Comparison of ENCODE assay signal across 11 mouse cellular contexts in genomic region chr2:153914151-153914550, GRCm38 (mm10). TPM values are rescaled to one million over a fixed set of nuclear protein-coding genes. Genes with fewer than 3 reads are reported as not detected.
DNase-seq lines count a peak whose midpoint lies in the region; ATAC-seq lines count a peak whose summit lies in the region.
"Had no signal": no experiment of that assay in that cellular context is flagged by ENCODE, and none has a peak within 500 bp of the region (broad histone marks: within the 10 kb centered on the region; RNA-seq: fewer than 3 reads in every experiment).

No protein-coding gene starts in this region.

- no peaks in the 10 kb centered on the region for H3K4me1 ChIP-seq in midbrain, embryonic 13.5 days (replicated peaks)
- H3K4me1 ChIP-seq: limb, embryonic 13.5 days; stomach, embryonic 15.5 days had no signal

- no peak overlapping the region for H3K27ac ChIP-seq in midbrain, embryonic 13.5 days
- H3K27ac ChIP-seq: heart, embryonic 13.5 days; limb, embryonic 13.5 days; stomach, embryonic 15.5 days had no signal

- 40% methylated on average over 5 of the region's 5 CpGs for WGBS in midbrain, embryonic 13.5 days

- no peaks in the 10 kb centered on the region for H3K9me3 ChIP-seq in midbrain, embryonic 13.5 days
- H3K9me3 ChIP-seq: heart, embryonic 13.5 days; limb, embryonic 13.5 days; stomach, embryonic 15.5 days had no signal

- H3K27me3 ChIP-seq in midbrain, embryonic 13.5 days, result no peaks in the 10 kb centered on the region
- H3K27me3 ChIP-seq: limb, embryonic 13.5 days; stomach, embryonic 15.5 days had no signal

- no peak overlapping the region for H3K9ac ChIP-seq in midbrain, embryonic 13.5 days (replicated peaks)
- H3K9ac ChIP-seq: heart, embryonic 13.5 days; limb, embryonic 13.5 days; stomach, embryonic 15.5 days had no signal

- H3K4me2 ChIP-seq in midbrain, embryonic 13.5 days (replicated peaks), result no peak overlapping the region
- H3K4me2 ChIP-seq: heart, embryonic 13.5 days; limb, embryonic 13.5 days; stomach, embryonic 15.5 days had no signal

- no peak overlapping the region for H3K4me3 ChIP-seq in midbrain, embryonic 13.5 days (replicated peaks)
- H3K4me3 ChIP-seq: heart, embryonic 13.5 days; limb, embryonic 13.5 days; stomach, embryonic 15.5 days had no signal

- no peaks in the 10 kb centered on the region for H3K36me3 ChIP-seq in midbrain, embryonic 13.5 days
- H3K36me3 ChIP-seq: heart, embryonic 13.5 days; limb, embryonic 13.5 days; stomach, embryonic 15.5 days had no signal

- ATAC-seq in midbrain, embryonic 13.5 days, result no peak

- DNase-seq in frontal cortex, adult 2 months (ENCODE audit: extremely low spot score in 1 of 2, low spot score in 1 of 2), result peak; percentile 10 to 33
- no peak for DNase-seq in frontal cortex, postnatal 25 days (ENCODE audit: low spot score in 2 of 2)
- peak; percentile 34 for DNase-seq in 3T3-L1 (ENCODE audit: low read depth, low spot score)
- DNase-seq in brain, adult 2 months (ENCODE audit: low read depth, low spot score), result peak; percentile 76
- peak; percentile 19 to 24 for DNase-seq in layer of hippocampus, postnatal 36 days
- no peak for DNase-seq in urinary bladder, postnatal 14 days (ENCODE audit: low spot score)
- no peak for DNase-seq in thymus, adult 18-20 months

RNA-seq across cellular contexts. Expression of gene Bpifb3, which starts 3.9 kb away (rescaled TPM):
- polyA plus RNA-seq in frontal cortex, adult 2 months (2012; rRNA removed), result 0.04 and 1.5 TPM in 2 replicates
- total RNA-seq in layer of hippocampus, postnatal 36 days (2021), result not detected
- polyA plus RNA-seq in midbrain, embryonic 13.5 days (2015; fragmentation: Nextera tagmentation; extraction: Ambion mirVana), result not detected in 2 replicates
- polyA plus RNA-seq: heart, embryonic 13.5 days; limb, embryonic 13.5 days; stomach, embryonic 15.5 days had no signal

RNA-seq across cellular contexts. Expression of gene Bpifb6, which starts 14.0 kb away (rescaled TPM):
- polyA plus RNA-seq in frontal cortex, adult 2 months (2012; rRNA removed), result 0.44 and 2.0 TPM in 2 replicates
- total RNA-seq in layer of hippocampus, postnatal 36 days (2021), result not detected
- polyA plus RNA-seq in midbrain, embryonic 13.5 days (2015; fragmentation: Nextera tagmentation; extraction: Ambion mirVana), result not detected in 2 replicates
- polyA plus RNA-seq: heart, embryonic 13.5 days; limb, embryonic 13.5 days; stomach, embryonic 15.5 days had no signal

RNA-seq across cellular contexts. Expression of gene Bpifb4, which starts 23.9 kb away (rescaled TPM):
- 1.5 and 9.4 TPM in 2 replicates for polyA plus RNA-seq in frontal cortex, adult 2 months (2012; rRNA removed)
- not detected for total RNA-seq in layer of hippocampus, postnatal 36 days (2021)
- polyA plus RNA-seq in midbrain, embryonic 13.5 days (2015; fragmentation: Nextera tagmentation; extraction: Ambion mirVana), result not detected in 2 replicates
- polyA plus RNA-seq: heart, embryonic 13.5 days; limb, embryonic 13.5 days; stomach, embryonic 15.5 days had no signal

RNA-seq across cellular contexts. Expression of gene Bpifb2, which starts 39.3 kb away (rescaled TPM):
- 0.21 and 0.22 TPM in 2 replicates for polyA plus RNA-seq in frontal cortex, adult 2 months (2012; rRNA removed)
- total RNA-seq in layer of hippocampus, postnatal 36 days (2021), result not detected
- polyA plus RNA-seq in midbrain, embryonic 13.5 days (2015; fragmentation: Nextera tagmentation; extraction: Ambion mirVana), result not detected in 2 replicates
- polyA plus RNA-seq: limb, embryonic 13.5 days; stomach, embryonic 15.5 days had no signal

RNA-seq across cellular contexts. Expression of gene Sun5, which starts 43.3 kb away (rescaled TPM):
- not detected in 2 replicates for polyA plus RNA-seq in frontal cortex, adult 2 months (2012; rRNA removed)
- total RNA-seq in layer of hippocampus, postnatal 36 days (2021), result not detected
- polyA plus RNA-seq in midbrain, embryonic 13.5 days (2015; fragmentation: Nextera tagmentation; extraction: Ambion mirVana), result not detected in 2 replicates
- polyA plus RNA-seq: heart, embryonic 13.5 days; limb, embryonic 13.5 days; stomach, embryonic 15.5 days had no signal

Comparison
In these comparisons a context has a peak if more than half of its experiments do, and no peak if none do; other contexts are left out.
1. DNase-seq: peak in frontal cortex, adult 2 months (2 of 2), 3T3-L1 (single experiment), brain, adult 2 months (single experiment) and layer of hippocampus, postnatal 36 days (2 of 2); none in frontal cortex, postnatal 25 days (0 of 2), urinary bladder, postnatal 14 days (single experiment) and thymus, adult 18-20 months (0 of 2).